Mouse (Mus musculus): ENCODE measurements around the gene Nedd1.

Gene Nedd1

DNA sequence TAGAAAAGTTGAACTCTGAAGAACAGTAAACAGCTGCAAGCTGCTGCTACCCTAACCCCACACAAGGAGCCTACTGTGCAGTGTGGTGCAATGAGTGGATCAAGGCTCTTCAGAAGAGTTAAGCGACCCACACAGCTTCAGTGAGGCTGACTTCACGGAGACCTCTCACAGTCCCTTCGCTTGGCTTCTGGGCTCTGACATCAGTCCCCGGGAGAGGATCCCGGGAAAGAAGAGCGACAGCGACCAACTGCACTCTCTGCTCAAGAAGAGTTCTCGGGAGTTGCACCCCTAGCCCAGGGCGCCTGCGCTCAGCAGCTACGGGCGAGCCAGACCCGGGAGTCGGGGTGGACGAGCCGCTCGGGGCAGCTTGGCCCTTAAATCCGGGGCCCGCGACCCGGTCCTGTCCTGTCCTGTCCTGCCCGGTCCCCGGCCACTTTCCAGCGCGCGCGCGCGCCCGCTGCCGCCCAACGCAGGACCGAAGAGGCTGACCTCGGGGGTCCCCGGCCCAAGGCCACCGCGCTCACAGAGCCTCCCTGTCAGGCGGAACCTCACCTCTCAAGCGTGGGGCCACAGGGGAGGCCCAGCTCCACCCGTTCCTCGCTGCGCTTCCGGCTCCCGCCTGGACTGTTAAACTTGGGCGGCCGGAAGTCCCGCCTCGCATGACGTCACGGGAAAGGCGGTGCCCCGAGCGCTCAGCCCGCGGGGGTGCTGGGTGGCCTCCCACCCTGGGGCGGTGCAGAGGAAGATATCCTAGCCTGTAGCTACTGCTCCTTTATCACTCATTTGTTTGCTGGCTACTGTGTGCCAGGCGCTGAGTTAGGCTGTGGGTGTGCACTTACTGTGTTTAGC lies at the start of gene Nedd1:
Gene Nedd1 (minus strand): TSS at position 650 of the 849 bp plus-strand sequence.
- DNase-seq (ENCODE audit: low read depth, low spot score), result peak; percentile 85

DNA sequence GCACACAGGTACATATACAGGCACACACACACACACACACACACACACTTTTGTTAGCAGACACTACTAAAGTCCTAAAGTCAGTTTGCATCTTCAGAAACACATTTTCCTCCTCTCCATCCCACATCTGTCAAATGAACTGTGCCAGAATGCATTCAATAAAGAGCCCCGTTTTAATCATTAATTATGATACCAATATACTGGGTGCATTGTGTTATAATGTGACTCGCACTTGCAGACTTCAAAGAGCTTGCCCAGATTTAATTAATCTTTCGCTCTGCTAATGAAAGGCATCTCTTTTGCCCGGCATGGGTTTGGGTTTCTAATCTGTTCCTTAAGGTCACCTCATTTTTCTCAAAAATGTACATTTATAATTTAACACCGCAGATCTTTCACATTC lies 32.1 kb upstream of the Nedd1 start:
- no peak for DNase-seq (ENCODE audit: low read depth, low spot score)

DNA sequence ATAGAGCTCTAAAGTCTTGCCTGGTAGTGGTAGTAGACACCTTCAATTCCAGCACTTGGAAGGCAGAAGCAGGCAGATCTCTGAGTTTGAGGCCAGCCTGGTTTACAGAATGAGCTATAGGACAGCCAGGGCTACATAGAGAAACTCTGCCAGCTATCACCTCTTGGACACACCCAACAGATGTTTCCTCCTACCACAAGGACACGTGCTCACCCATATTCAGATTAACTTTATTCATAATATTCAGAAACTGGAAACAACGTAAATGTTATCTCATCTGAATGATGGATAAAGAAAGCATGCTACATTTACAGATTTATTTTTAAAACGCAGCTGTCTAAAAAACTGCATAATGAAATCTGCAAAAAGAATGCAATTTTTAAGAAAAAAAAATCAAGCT lies 8.1 kb upstream of the Nedd1 start:
- no peak for DNase-seq (ENCODE audit: low read depth, low spot score)

DNA sequence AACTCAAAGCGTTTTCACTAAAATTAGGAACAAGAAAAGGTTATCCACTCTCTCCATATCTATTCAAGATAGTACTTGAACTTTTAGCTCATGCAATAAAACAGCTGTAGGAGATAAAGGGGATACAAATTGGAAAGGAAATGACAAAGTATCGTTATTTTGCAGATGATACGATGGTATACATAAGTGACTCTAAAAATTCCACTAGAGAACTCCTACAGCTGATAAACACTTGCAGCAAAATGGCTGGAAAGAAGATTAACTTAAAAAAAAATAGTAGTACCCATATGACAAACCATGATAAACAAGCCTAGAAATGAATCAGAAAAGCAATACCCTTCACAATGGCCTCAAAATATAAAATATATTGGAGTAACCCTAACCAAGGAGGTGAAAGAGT lies 6.5 kb upstream of the Nedd1 start:
- DNase-seq (ENCODE audit: low read depth, low spot score), result no peak

DNA sequence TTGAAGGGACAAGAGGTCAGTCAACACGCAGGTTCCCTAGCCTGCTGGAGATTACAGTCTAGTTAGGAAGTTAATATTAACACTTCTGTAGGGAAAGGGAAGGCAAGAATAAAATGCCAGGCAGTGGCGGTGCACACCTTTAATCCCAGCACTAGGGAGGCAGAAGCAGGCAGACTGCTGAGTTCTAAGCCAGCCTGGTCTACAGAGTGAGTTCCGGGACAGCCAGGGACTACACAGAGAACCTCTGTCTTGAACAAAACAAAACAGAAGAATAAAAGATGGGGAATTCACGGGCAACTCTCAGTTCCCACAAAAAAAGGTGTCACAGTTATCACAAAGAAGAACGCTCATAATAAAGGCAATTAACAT lies 384 bp upstream of the Nedd1 start:
- no peak for DNase-seq (ENCODE audit: low read depth, low spot score)

DNA sequence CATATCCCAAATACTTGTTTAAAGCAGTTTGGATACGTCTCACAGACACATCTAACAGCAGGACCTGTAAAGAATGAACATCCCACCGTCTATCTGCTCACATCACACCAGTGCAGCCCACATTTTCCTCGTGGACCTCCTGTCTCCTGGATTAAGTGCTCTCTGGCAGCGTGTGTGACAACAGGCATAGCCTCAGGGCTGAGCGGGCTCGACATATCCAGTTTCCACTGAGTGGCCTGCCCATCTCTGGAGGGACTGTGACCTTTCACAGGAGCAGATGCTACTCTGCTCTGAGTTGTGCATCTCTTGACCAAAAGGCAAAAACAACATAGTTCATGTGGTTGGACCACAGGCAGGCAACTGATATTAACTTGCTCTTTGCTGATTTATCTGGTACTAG lies 23.2 kb downstream of the Nedd1 start:
- DNase-seq (ENCODE audit: low read depth, low spot score), result peak; percentile 43

DNA sequence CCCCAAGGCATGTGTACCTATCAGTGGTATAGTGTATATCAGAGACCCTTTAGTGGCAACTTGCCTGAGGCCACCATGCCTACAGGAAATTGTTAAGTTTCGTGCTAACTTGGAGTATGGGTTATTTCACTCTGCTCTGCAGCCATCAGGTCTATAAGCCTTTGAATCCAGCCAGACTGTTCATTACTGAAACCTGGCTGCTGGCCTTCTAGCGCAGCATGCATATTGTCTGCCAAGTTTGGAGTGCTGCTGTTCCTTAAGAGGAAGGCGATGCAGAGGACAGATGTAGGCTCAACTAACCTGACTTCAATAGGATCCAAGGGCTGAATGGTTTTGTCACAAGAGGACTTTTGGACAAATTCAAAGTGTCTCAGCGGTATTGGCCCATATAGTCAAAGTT lies 47.2 kb downstream of the Nedd1 start:
- no peak for DNase-seq (ENCODE audit: low read depth, low spot score)

DNA sequence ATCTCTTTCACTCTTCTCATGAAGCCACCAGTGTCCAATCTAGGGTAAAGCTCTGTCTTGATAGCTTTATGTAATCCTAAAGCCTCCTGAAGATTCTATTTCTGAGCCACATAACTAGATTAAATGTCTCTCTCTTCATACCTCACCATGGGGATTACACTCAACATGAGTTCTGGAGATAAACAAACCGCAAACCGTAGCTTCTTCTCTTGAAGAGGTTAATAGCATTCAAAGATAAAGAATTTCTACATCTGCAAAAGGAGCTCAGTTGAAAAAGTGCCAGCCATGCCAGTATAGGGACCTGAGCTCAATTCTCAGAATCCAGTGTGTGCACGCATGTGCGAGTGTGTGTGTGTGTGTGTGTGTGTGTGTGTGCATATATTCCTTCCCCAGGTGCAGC lies 50.3 kb downstream of the Nedd1 start:
- DNase-seq (ENCODE audit: low read depth, low spot score), result no peak

DNA sequence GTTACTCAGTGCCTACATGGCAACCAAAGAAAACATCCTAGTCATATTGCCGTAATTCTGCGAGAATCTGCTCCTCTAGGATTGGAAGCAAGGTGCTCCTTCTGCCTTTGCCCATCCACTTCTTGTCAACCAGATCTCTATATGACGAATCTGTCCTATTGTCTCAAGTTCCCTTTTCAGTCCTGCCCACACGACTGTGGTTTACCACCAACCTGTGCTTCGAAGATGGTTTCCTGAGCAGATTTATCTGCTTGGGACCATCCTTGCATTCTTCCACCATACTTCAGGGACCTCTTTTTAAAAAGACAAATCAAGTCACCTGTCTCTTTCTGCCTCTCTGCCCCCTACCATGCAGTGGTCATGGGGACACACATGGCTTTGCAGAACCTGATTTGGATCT lies 56.9 kb downstream of the Nedd1 start:
- no peak for DNase-seq (ENCODE audit: low read depth, low spot score)

DNA sequence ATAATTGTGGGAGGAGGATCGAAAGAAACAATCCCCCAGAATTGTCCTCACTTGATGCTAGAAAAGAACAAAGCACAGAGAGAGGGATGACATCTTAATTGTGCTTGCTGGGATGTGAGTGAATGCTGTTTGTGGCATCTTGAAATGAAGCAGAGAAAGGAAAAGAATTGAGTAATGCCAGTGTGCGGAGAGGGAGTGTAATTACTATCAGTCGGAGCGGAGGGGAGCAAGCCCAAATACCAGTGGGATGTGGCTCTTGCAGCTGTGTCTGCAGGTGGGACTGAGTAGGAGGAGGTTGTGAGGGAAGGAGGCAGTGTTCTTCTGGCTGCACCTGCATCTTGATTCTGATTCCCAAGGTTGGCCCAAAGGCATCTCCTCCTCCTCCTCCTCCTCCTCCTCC lies 69.0 kb downstream of the Nedd1 start:
- DNase-seq (ENCODE audit: low read depth, low spot score), result no peak

DNA sequence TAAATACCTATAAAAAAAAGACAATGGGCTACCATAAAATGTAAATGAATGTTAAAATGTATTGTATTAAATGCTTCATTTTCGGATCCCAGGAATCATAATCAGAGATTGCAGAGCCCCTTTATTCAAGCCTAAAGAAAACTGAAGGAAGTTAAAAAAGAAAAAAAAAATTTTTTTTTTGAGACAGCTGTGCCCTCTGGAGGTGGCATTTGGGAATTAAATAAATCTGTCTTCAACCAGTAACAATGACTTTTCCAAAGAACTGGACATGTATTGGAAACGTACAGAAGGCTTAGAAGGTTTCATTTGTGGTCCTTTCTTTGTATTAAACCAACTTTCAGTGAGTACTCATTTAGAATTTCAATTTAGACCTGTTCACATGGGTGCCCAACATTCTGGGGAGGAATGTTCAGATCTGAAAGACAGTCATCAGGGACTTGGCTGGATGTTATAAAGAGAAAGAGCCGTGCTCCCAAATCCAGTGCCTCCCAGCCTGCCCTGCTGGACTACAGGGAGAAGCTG lies 69.8 kb downstream of the Nedd1 start:
- no peak for DNase-seq (ENCODE audit: low read depth, low spot score)

DNA sequence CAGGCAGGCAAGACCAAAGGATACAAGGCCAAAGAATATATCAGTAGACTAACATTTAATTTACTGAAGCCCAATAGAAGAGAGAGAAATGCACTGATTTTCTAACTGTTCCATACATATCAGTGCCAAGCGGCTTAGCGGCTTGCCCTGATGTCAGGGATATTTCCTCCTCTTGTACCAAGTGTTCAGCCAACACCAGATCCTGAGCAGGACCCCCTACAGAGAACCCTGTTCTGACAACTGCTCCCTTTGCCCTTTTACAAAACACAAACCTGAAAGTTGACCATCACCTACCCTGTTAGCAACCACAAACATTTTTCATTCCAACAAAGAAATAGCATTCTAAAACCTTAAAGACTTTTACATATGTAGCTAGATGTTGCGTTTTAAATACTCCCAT lies 71.0 kb downstream of the Nedd1 start:
- DNase-seq (ENCODE audit: low read depth, low spot score), result no peak

DNA sequence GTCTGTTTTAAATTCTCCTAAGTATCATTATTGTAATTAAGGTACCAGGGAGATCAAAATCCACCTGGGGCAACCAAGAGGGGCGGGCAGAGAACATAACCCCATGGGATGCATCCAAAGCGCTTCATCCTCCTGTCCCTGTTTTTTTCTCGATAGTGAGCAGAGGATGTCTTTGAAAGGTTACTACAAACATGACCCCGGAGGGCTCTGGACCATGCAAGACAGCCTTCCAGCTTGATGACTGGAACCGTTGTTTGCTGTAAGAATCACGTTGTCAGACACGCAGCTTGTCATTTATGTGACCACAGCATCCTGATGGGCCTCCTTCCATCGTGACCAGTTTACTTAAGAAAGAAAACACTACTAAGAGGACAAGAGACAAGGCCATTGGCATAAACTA lies 73.1 kb downstream of the Nedd1 start:
- DNase-seq (ENCODE audit: low read depth, low spot score), result no peak

DNA sequence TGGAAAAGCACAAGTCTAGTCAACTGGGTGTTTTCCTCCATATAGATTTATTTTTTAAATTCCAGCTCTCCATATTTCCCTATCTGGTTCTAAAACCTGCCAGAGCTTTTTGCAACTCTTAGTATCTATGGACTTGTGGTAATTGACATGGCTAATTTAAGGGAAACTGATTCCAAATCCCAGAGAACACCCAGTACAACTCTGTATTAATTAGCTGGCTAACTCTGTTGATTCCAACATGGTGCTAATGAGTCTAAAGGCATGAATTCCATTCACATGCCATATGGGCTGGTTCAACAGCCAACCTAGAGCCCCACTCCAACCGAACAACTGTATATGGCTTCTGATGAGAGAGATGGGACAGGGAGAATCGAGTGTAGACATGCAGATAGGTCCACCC lies 74.5 kb downstream of the Nedd1 start:
- DNase-seq (ENCODE audit: low read depth, low spot score), result no peak

DNA sequence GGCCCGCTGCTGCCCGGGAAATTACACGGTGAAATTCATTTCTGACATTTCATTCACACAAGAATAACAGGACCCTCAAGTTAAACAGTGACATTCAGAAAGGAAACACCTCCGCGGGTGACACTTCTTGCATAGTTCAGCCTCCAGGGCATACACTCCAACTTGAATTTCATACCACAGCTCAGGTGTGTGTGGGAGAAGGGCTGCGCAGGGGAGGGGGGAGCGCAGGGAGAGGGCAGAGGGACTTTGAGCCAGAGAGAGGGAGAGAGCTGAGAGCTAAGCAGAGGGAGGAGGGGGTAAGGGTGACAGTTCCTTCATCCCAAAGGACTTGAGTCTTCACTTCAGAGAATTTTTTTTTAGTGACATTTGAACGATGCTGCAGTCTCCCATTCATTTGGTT lies 78.2 kb downstream of the Nedd1 start:
- DNase-seq (ENCODE audit: low read depth, low spot score), result no peak

DNA sequence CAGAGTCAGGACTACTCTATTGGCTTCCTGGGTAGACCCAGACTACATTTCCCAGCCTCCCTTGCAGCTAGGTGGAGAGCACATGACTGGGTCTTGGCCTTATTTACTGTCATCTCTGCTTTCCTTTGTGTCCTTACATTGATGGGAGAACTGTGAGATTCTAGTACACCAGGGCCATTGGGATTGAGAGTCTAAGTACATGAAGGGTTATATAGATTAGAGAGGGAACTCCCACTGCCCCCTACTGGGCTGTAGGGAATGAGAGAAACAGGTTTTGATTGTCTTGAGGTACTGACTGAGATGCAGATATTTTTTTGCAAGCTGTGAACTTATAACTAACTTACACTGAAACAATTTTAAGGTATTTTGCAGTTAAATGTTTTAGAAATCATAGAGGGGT lies 81.2 kb downstream of the Nedd1 start:
- DNase-seq (ENCODE audit: low read depth, low spot score), result no peak
